Mouse (Mus musculus) layer of hippocampus, adult 18-20 months (tissue): ENCODE measurements around the gene Rad23b. TPM values are rescaled to one million over a fixed set of nuclear protein-coding genes. Genes with fewer than 3 reads are reported as not detected.

Experiments used
- total RNA-seq, 2 experiments: library from RNA; stranded (reverse); gene quantifications; 2 replicates each; pipeline ENCODE4 v1.2.3; 2021

Rad23b gene
- total RNA-seq, 2 experiments from 2014 or later = 191 to 196 TPM

Other genes starting within 250 kb of the Rad23b start
- gene Klf4, start 182.4 kb downstream of the Rad23b start, total RNA-seq = 1 to 10 TPM; 9.2 to 9.9 TPM